Mouse (Mus musculus): ENCODE measurements around the gene Grm7.

DNA sequence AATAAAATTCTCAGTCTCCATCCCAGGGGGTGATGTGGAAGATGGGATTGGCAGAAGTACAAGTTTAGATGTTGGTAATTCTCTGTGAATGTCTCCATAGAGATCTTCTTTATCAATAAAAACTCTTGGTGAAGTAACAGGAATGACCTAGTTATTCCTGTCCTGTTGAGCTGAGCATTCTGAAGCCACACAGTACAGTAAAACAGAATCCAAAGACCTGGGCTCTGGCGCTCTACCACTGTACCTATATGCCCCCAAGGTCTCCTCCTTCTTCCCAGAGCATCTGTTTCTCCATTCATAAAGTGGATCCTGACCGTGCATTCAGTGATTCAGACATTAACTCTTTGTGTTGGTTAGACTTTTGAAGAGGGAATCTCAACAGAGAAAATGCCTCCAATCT, 735.3 kb downstream of the Grm7 start:
- no peak for TF ChIP-seq CTCF (IDR thresholded peaks at IDR 0.05; ENCODE audit: extremely low read depth, insufficient read depth, low read length)
- no peak for TF ChIP-seq POLR2A (IDR thresholded peaks at IDR 0.05; ENCODE audit: extremely low read depth, insufficient read depth, low read length)

Data from cortical plate, adult 2 months (tissue).